Mouse (Mus musculus): ENCODE results near the gene Pip5k1b.

DNA sequence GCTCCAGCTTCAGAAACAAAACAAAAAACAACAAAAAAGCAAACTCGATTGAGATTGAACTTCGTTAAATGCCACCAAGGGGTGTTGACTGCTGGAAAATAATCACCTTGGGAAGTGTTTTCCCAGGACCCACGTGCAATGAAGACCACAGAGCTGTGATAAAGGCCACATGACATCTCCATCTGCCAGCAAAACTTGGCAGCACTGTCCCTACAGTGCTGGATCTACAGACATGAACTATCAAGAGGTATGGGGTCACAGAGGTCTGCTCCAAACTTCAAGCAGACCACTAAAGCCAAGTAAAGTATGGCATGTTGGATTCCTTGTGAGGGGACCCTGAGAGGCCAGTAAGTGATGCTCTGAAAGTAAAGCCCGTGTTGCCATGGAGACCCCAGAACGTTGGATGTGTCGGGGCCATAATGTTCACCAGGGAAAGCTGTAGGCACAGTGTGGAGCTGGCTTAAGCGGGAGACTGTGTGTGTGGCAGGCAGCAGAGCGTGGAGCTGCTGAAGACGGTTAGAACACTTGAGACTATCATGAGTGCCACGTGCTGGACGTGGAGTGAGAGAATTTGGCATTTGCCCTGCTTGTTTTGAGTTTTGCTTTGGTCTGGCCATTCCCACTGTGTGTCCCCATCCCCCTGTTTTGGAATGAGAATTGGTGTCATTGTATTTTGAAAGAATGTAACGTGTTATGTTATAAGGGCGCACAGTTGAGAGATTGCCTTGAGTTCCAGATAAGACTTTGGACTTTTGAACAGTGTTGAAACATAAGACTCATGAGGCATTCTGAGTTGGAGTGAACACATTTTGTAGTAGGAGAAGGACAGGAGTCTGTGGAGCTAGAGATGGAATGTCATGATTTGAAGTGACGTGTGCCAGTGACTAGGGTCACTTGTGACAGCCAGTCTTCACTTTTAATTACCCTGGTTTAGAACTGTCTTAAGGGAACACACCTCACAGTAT is 12.0 kb downstream of the Pip5k1b start:
- TF ChIP-seq CTCF (IDR thresholded peaks at IDR 0.05; ENCODE audit: extremely low read depth, insufficient read depth, insufficient read length, insufficient replicate concordance) (no peak), POLR2A (IDR thresholded peaks at IDR 0.05; ENCODE audit: low read depth, low read length) (no peak)

All from spleen, adult 2 months (tissue).